Mouse (Mus musculus): ENCODE results near the gene Senp8.
A peak's percentile ranks its signal among the peaks of the same experiment; 100 is the strongest.

Gene Senp8

DNA sequence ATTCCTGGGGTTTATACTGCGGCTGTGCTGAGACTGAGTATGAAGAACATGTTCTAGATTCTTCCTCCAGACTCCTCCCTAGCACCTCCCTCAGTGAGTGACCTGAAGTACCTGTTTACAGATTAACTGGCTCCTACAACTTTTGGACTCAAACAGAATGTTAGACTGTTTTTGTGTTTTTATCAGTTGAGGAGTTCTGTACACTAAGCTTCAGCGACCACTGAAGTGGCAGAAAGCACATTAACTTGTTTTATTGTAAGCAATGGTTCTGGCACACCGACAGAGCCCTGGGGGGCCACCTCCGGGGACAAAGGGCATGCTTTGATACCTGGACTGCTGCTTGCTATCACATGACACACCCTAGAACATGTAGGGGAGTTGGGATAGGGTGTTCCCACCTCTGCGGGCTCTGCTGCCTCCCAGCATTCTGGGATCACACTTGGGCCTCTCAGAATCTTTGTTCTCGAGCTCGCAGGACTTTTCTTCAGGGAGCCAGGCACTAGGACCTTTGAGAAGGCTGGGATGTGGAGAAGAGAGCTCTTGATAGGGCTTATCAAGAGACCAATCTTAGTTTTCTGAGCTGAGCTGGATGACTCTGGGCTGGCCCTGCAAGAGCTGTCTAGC lies 34.1 kb downstream of the Senp8 start:
- DNase-seq, result no peak

DNA sequence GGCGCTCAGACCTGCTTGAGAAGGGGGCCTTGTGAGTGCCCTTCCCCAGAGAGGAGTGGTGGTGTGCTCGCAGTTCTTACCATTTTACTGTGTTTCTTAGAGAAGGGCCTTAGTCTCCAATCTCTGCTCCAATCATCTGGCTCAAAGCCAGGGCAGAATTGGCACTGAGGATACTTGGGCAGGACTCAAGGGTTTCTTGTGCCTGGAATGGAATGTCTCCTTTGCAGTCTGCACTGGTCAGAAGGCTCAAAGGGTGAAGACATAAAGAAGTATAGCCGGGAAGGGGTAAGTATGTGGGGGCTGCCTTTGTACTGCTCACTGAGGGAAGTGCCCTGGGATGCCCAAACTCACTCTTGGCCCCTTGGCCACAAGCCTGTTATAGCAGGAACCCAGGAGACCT lies 41.3 kb downstream of the Senp8 start:
- DNase-seq, result no peak

DNA sequence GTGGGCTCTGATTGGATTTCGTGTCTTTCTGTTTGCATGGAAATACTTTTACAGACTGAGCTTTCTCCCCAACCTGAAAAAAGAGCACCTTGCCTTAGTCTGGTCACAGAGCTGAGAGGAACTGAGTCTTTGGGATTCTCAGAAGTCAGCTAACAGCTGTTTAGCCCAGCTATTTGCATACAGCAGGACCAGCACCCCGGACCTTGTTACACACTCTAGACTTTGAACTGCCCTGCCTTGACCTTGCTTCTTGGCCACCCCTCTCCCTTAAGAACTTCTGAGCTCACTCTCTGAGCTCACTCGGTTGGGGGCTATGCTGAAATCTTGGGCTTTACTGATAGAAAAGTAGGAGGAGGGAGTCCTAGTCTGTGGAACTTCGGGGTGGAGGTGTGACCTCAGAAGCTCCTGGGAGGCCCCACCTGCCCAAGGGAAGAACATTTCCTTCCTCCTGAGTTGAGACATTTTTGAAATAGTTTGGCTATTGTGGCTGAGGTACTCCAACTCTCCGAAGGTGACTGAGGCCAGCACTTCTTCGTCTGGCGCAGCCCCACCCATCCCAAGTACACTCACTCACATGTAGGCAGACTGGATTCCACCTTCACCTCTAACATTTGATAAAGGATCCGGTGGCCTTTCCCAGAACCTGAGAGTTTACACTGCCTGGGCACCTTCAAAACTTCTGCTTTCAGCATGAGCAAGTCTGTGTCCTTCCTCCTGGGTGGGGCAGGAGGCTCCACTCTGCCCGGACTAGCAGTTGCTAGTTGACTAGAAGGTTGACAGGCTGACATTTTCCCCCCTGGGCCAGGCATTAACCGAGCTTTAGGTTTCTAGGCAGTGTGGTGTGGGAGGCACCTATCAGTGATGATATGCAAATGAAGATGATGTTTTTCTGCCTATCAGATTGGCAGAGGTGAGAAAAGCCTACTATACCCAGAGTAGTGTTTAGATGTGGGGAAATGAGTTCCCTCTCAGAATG lies 43.4 kb downstream of the Senp8 start:
- DNase-seq, result peak in 1 of 2 experiments; percentile 13

DNA sequence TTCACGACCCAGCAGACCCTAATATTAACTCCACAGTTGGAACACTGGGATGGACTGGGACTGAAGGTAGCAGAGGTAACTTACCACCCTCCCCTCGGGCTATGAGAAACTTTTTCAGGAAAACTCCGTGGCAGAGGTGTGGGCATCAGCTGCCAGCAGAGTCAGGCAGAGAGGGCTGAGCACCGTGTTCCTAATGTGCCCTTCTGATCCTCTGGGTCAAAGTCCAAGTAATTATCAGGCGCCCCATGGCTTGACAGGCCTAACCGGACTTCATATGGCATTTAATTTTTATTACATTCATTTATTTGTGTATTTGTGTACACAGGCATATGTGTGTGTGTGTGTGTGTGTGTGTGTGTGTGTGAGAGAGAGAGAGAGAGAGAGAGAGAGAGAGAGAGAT lies 47.4 kb downstream of the Senp8 start:
- DNase-seq, result no peak

DNA sequence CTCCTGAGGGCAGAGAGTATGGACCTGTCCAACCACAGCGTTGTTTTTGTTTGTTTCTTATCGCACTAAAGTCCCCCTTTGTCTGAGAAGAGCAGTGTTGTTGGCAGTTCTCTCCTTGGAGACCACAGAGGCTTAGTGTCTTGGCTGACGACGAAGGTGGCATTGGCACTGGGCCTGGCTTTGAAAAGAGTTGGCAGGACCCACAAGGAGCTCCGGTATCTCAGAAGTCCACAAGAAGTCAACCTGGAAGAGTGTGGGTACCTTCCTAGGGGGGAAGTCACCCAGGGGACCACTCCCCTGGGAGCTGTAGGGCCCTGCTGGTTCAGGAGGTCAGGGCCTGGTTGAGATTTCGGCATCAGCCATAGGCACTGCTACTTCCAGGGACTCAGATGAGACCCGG lies 49.4 kb downstream of the Senp8 start:
- no peak for DNase-seq

DNA sequence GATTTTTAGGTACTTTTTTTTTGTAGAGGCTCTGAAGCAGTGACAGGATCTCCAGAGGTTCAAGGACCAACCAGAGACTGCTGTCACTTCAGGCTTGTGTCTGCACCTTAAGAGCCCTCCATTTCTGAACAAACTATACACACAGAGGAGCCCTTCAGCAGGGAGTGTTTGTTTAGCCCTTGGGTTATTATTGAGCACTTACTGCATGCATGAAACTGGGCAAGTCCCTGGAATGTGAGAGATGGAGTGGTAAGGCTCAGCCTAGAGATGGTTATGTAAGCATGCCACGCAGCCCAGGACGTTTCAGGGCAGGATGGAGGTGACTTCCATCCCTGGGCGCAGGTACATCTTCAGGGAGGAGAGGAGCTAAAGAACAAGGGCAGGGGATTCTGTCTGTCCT lies 54.1 kb downstream of the Senp8 start:
- DNase-seq, result no peak

DNA sequence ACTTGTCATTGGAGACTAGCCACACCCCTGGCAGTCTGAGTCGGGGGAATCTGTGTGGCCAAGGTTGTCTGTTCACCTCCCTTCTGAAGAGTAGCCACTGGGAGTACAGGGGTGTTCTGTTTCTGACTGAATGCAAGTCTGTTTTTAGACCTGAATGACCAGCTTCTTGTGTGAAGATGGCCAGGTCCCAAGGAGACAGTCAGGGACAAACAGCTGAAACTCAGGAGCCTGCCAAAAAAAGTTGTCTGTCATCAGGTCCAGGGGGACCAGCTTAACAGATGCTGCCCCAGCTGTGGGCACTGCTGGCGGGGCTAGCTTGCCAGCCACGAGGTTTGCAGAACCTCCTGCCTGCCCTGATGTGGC lies 55.1 kb downstream of the Senp8 start:
- DNase-seq, result no peak

DNA sequence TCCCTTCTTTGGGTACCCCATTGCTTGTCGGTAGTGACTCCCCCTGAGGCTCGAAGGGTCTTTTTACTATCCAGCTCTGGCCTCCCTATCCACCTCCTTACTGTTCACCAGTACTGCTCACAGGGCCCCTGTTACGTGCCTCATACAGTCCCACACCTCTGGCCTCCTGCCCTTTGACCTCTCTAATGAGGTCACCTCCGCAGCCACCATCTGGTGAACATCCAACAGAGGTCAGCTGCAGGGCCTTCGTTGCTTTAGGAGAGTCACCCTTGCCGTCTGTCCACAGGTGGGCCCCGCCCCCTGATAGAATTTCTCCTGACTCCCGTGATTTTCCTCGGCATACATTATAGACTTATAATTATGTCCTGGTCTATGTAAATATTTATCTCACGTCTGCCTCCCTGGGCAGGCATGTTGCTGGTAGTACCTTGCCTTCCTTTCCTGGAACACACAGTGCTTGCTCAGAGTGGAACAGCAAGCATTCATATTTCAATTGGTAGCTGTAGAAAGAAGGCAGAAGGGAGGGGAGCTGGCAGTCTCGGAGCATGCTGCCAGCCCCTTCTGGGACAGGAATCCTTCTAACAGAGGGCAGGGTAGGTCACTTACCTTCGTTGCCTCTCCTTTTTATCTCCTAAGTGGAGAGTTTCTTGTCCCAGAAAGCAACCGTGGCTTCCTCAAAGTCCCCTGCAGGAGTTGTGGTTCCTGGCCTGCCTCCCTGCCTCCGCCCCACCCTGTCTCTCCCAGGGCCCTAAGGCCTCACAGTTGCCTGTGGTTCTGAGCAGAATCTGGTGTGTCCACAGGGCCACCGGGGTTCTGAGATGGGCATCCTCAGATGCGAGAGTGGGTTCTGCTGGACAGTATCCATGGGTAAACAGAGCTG lies 55.7 kb downstream of the Senp8 start:
- DNase-seq, result no peak

DNA sequence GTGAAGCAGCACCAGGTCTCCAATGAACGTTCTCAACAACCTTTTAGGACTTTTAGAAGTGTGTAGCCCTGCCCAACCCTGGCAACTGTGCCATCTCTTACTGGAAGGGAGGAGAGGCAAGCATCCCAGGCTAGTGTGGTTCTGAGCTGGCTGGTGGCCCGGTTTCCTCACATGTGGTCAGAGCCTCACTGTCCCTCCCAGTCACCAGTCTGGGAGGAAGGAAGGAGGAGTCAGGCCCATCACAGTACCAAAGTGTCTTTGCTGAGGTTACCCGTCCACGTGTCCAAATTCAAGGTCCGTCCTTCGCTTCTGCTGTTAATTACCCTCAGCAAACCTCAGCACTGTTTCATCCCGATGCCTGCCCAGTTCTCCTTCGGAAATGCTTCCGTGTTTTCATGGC lies 58.4 kb downstream of the Senp8 start:
- no peak for DNase-seq

DNA sequence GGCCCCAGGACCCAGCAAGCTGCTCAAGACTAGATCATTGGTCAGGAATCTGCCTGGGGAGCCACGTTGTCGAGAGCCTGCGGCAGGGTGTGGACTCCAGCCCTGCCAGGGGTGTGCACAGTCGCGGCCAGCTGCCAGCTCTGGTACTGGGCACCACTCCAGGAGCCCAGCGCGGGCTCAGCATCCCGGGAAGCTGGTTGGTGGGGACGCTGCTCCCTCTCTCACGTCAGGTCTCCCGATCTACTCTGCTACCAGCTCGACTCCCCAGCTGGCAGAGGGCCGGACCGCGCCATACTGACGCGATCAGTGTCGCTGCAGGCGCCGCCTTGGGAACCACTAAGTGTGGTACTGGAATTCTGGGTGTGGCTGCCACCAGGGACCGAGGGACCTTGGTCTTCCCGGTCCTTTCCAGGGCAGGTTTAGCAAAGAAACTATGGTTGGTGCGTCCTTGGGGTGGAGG lies 58.8 kb downstream of the Senp8 start:
- DNase-seq, result no peak

DNA sequence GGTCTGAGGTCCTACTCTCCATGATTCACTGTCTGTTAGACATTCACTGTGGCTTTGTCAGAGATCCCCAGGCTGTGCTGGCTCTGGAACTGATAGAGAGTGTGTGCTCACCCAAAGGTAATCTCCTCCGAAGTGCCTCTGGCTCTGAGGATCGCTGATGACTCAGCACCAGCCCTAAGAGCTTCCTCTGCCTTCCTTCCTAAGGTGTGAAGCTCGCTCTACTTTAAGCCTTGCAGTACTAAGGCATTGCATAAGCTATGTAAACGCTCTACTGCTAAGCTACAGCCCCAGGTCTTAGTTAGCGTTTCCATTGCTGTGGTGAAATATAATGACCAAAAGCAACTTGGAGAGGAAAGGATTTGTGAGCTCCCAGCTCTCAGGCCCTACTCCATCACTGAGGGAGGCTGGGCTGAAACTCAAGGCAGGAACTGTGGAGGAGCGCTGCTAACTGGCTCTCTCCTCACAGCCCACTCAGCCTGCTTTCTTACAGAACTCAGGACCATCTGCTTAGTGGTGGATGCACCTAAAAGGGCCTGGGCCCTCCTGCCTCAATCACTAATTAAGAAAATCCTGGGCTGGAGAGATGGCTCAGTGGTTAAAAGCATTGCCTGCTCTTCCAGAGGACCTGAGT lies 63.0 kb downstream of the Senp8 start:
- DNase-seq, result no peak

All from thymus, postnatal 36 days (tissue).